Mouse (Mus musculus): ENCODE results near the gene Il13.

- TF ChIP-seq CTCF (IDR thresholded peaks at IDR 0.05; ENCODE audit: extremely low read depth, insufficient read depth, insufficient read length, insufficient replicate concordance) (peak; percentile 53; the same call in 1 of the 2 replicates), POLR2A (IDR thresholded peaks at IDR 0.05; ENCODE audit: low read depth, low read length) (no peak)
Observed at GRCm38 (mm10) chr11:53627859-53628258, 6.6 kb downstream of the Il13 start.
